Mouse (Mus musculus) neutrophil, adult 5-6 weeks (primary cell): ENCODE data around the gene 9530053A07Rik. TPM values are rescaled to one million over a fixed set of nuclear protein-coding genes. Genes with fewer than 3 reads are reported as not detected.

Source experiments
- ATAC-seq: fragments of 151-379, 151-347 bp; 2 replicates; pipeline ENCODE4 v1.8.0; 2017; ENCODE audit warnings: mild to moderate bottlenecking, moderate TSS enrichment; ENCODE audit not compliant: insufficient number of reproducible peaks, poor library complexity, low FRiP score, severe bottlenecking; ENCODE audit errors: extremely low read depth
- total RNA-seq: library from RNA; stranded (forward); fragments of 200-1000 nt; gene quantifications from 2 replicates; pipeline ENCODE4 v1.2.3, GENCODE M21; 2017

The 9530053A07Rik gene
- total RNA-seq, 1 experiment from 2014 or later: not detected

- peak; percentile 69 for ATAC-seq
Observed at GRCm38 (mm10) chr7:28168320-28169115, 39.3 kb downstream of the 9530053A07Rik start.

DNA sequence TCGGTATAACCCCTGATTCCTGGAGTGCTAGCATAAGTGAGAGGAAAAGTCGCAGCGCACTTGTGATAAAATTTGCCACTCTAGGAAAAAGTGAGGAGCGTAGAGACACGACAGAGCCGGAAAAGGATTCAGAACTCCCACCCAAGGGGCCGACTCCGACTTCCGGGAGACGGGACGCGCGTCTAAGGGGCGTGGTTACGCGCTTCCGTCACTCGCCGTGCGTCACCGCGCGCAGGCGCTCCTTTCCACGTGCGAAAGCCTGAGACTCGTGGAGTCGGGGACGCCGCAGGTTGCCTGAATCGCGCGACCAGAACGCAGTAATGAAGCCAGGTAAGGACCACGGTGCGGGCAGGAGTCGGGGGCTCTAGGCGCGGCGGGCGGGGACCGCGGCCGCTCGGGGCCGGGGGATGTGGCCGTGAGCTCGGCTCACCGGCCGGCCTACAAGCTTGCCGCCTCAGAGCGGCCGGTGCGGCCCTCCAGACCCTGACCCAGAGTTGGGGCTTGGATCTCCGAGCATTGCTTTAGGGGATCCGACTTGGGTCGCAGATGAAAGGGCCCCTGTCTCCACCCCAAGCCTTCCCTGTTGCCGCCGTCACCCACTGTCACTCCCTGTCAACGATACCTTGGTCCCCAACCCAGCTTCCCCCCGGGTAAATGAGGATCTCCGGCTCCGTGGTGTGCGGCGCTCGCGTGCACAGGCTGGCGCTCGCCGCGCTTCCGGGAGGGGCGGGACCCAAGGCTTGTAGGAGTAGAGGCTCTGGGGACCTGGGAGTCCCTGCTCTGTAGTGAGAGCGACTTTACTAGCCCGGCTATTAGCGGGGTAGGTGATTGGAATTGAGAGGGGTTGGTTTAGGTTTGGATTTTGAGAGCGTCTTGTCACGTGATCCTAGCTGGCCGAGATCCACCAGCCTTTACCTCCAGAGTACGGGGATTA lies 40.5 kb downstream of the 9530053A07Rik start, which contains the start of gene Fbl:
TSS of gene Fbl (plus strand) at position 222 of the 934 bp plus-strand sequence.
- peak; percentile 88 for ATAC-seq

DNA sequence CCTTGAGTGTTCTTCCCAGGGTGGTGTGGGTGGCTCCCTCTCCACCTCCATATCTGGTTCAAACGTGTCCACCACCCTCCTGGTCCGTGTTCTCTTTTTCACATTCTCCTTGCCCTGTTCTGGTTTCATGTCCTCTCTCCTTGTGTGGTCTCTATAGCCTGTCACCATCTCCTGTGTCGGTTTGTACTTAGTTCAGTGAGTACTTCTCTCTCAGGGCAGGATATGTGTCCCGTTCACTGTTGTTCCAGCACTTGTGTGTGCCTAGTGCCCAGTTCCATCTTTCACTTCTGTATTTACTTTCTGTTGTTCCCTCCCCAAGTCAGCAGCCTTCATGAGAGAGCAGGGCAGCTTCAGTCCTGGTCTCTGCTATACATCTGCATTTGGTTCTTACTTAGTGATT lies 46.1 kb downstream of the 9530053A07Rik start:
- ATAC-seq: no peak

DNA sequence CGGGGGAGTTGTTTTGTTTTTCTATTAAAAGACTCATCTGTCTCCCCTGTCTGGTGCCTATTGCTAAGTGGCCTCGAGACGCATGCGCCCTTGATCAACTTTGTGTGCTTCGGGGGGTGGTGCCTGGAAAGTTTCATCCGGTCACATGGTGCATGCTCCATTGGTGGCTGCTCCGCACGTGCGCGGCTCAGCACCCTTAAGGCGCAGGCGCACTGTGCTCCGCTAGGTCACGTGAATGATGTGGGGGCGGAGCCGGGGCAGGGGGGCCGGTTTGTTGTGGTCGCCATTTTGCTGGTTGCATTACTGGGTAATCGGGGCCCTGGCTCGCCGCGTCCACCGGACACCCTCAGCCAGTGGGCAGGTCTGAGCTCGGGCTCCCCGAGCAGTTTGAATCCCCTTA lies 50.0 kb downstream of the 9530053A07Rik start, which contains the start of gene Dyrk1b:
TSS of gene Dyrk1b (plus strand) at position 242 of the 400 bp plus-strand sequence.
- peak; percentile 80 for ATAC-seq

DNA sequence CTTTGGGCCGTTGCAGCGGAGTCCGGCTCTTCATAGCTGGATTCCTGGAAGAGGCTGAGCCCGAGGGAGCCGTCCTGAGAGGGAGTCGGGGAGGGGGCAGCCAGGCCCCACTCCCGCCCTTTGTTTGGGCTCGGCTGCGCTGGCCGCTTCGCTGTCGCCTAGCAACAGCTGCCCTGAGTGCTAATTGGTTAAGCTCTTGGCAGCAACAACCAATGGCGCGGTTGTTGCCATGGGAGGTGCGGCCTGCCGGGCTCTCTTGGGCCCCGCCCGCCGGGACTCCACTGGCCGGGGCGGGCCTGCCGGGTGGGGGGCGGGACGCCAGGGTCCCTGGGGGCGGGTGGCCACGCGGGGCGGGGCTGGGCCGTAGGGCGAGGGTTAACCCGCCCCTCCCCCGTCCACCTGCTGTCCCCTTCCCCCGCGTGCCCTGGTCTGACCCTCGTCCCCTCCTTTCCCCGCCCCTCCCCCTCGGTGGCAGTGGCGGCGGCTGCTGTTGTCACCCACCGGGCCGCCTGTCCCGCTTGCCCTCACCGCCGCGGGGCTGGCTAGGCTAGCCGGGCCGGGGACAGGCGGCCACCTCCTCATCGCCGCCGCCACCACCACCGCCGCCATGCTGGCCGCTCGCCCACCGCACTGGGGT lies 50.6 kb downstream of the 9530053A07Rik start:
- ATAC-seq: peak; percentile 87

- ATAC-seq: no peak
Observed at GRCm38 (mm10) chr7:28180890-28181289, 51.6 kb downstream of the 9530053A07Rik start.

- ATAC-seq: no peak
Observed at GRCm38 (mm10) chr7:28181376-28181775, 52.1 kb downstream of the 9530053A07Rik start.

- ATAC-seq: no peak
Observed at GRCm38 (mm10) chr7:28182320-28182719, 53.1 kb downstream of the 9530053A07Rik start.

DNA sequence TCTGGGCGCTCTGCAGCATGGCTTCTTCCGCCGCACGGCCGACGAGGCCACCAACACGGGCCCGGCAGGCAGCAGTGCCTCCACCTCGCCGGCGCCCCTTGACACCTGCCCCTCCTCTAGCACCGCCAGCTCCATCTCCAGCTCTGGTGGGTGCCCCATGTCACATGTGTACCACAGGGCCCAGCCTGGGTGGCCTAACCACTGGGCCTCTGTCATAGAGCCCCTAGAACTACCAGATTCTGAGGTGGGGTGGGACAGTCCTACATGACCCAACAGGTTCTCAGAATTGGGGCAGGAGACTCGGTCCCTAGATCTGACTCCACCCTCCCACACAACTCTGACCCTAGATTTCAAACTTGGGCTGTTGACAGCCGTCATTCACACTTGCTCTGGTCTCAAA lies 56.6 kb downstream of the 9530053A07Rik start:
- ATAC-seq: no peak

DNA sequence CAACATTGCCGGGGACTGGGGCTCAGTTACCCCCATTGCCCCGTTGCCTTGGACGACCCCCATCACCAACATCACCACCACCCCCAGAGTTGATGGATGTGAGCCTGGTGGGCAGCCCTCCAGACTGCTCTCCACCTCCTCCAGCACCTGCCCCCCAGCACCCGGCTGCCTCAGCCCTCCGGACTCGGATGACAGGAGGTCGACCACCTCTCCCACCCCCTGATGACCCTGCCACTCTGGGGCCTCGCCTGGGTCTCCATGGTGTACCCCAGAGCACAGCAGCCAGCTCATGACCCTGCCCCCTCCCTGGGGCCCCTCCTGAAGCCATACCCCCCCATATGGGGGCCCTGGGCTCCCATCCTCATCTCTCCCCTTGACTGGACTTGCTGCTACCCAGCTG lies 57.4 kb downstream of the 9530053A07Rik start:
- no peak for ATAC-seq

GRCm38 (mm10) chr7:28191489-28191888 lies 62.2 kb downstream of the 9530053A07Rik start:
- no peak for ATAC-seq

DNA sequence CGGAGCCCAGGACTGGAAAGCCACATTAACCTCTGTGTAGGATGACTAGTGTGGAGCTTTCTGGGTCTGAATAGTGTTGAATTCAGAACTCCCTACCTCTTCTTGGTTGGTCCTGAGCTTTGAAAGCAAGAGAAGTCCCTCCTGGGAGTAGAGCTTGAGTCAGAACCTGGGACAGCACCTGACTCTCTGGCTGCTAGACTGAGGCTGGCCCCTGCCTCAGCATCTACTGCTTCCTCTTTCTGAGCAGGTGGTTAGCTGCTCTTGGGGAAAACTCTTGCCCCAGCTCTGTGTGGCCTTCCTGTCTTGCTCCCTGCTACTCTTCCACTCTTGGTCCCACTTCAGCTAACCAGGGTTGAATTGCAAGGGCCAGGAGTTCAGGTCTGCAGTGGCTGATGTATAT lies 62.6 kb downstream of the 9530053A07Rik start:
- no peak; the same call in 1 of the 2 replicates for ATAC-seq

DNA sequence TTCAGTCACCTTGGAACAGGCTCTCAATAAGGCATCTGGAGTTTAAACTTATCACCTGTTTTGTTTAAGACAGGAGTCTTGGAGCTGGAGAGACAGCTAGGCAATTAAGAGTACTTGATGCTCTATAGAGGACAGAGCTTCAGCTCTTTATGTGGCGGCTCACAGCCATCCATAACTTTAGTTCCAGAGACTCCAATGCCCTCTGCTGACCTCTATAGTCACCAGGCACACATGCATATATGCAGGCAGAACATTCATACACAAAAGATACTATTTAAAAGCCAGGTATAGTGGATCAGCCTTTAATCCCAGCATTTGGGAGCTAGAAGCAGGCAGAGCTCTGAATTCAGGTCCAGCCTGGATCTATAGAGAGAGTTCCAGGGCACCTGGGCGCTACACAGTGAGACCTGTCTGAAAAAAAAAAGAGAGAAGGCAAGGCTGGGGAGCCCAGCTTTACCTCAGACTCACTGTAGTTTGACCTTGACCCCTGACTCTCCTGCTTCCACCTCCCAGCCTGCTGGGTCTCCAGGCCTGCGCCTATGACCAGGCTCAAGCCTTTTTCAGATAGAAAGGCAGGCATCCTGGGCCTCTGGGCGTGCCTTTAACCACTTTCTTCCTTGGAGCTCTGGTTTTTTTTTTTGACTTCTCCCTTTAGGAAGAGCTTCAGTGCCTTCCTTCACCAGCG lies 66.3 kb downstream of the 9530053A07Rik start:
- no peak for ATAC-seq

GRCm38 (mm10) chr7:28196528-28196927 lies 67.3 kb downstream of the 9530053A07Rik start:
- ATAC-seq: no peak

GRCm38 (mm10) chr7:28199054-28199453 lies 69.8 kb downstream of the 9530053A07Rik start:
- ATAC-seq: no peak

GRCm38 (mm10) chr7:28203207-28204108 lies 74.2 kb downstream of the 9530053A07Rik start:
- no peak for ATAC-seq

DNA sequence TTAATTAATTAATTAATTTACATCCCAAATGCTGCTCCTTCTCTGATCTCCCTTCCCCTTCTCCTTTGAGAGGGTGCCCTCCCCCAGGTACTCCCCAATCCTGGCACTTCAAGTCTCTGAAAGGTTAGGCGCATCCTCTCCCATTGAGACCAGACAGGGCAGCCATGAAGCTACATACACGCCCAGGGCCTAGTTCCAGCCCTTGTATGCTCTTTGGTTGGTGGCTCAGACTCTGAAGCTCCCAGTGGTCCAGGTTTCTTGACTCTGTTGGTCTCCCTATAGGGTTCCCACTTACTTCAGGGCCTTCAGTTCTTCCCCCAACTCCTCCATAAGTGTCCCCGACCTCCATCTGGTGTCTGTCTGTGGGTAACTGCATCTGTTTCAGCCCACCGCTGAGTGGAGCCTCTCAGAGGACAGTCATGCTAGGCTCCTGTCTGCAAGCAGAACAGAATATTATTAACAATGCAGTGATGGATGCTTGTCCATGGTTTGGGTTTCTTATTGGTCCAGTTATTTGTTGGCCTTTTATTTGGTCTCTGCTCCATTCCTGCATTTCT lies 76.9 kb downstream of the 9530053A07Rik start:
- no peak for ATAC-seq
